Mouse (Mus musculus): ENCODE data around the gene Pi16. TPM values are rescaled to one million over a fixed set of nuclear protein-coding genes. Genes with fewer than 3 reads are reported as not detected.

Gene Pi16
- polyA plus RNA-seq, 1 experiment from 2014 or later = 0.19 TPM

- 89% methylated on average over 5 of the region's 5 CpGs for WGBS
- Histone ChIP-seq H3K4me1 (ENCODE audit: control insufficient read depth, insufficient read depth, low read length) (no peaks in the 10 kb centered on the region), H3K9ac (ENCODE audit: low read length) (no peak overlapping the region), H3K4me2 (ENCODE audit: low read depth, severe bottlenecking) (no peak overlapping the region), H3K27me3 (ENCODE audit: control insufficient read depth, insufficient read depth, low read length) (no peaks in the 10 kb centered on the region), H3K36me3 (ENCODE audit: control insufficient read depth, insufficient read depth, low read length) (0 out of 2 replicates have a peak, but pooled peaks cover 2% of the 10 kb centered on the region), H3K27ac (replicated peaks; ENCODE audit: low read depth, low read length) (no peak overlapping the region), H3K4me3 (ENCODE audit: low read depth, low read length) (no peak overlapping the region), H3K9me3 (ENCODE audit: control insufficient read depth, low read length) (no peaks in the 10 kb centered on the region)
- no peak for ATAC-seq (ENCODE audit: insufficient number of reproducible peaks, low FRiP score, low TSS enrichment, low read depth)
- no peak for DNase-seq (ENCODE audit: low spot score)
Observed at GRCm38 (mm10) chr17:29281541-29281940, 35.9 kb upstream of the Pi16 start.

GRCm38 (mm10) chr17:29282216-29282952 lies 35.1 kb upstream of the Pi16 start:
- WGBS = 86% methylated on average over 21 of the region's 21 CpGs
- no peak overlapping the region for H3K27ac ChIP-seq (replicated peaks; ENCODE audit: low read depth, low read length)
- H3K36me3 ChIP-seq (ENCODE audit: control insufficient read depth, insufficient read depth, low read length) = 0 out of 2 replicates have a peak, but pooled peaks cover 2% of the 10 kb centered on the region

GRCm38 (mm10) chr17:29291793-29292192 lies 25.7 kb upstream of the Pi16 start:
- Histone ChIP-seq H3K9ac (ENCODE audit: low read length) (no peak overlapping the region), H3K4me3 (ENCODE audit: low read depth, low read length) (no peak overlapping the region), H3K4me2 (ENCODE audit: low read depth, severe bottlenecking) (no peak overlapping the region), H3K9me3 (ENCODE audit: control insufficient read depth, low read length) (no peaks in the 10 kb centered on the region), H3K36me3 (ENCODE audit: control insufficient read depth, insufficient read depth, low read length) (no peaks in the 10 kb centered on the region; the same call in 1 of the 2 replicates), H3K27ac (replicated peaks; ENCODE audit: low read depth, low read length) (no peak overlapping the region), H3K4me1 (ENCODE audit: control insufficient read depth, insufficient read depth, low read length) (peaks cover 3% of the 10 kb centered on the region; the same call in 1 of the 2 replicates), H3K27me3 (ENCODE audit: control insufficient read depth, insufficient read depth, low read length) (no peaks in the 10 kb centered on the region)
- DNase-seq (ENCODE audit: low spot score) (no peak), ATAC-seq (ENCODE audit: insufficient number of reproducible peaks, low FRiP score, low TSS enrichment, low read depth) (no peak)
- WGBS = 87% methylated on average over 7 of the region's 7 CpGs

More at GRCm38 (mm10) chr17:29282216-29282952, 35.1 kb upstream of the Pi16 start:
- ATAC-seq (ENCODE audit: insufficient number of reproducible peaks, low FRiP score, low TSS enrichment, low read depth) (no peak), DNase-seq (ENCODE audit: low spot score) (no peak)
- Histone ChIP-seq H3K4me2 (ENCODE audit: low read depth, severe bottlenecking) (no peak overlapping the region), H3K4me1 (ENCODE audit: control insufficient read depth, insufficient read depth, low read length) (no peaks in the 10 kb centered on the region), H3K9me3 (ENCODE audit: control insufficient read depth, low read length) (no peaks in the 10 kb centered on the region), H3K27me3 (ENCODE audit: control insufficient read depth, insufficient read depth, low read length) (no peaks in the 10 kb centered on the region), H3K9ac (ENCODE audit: low read length) (no peak overlapping the region), H3K4me3 (ENCODE audit: low read depth, low read length) (no peak overlapping the region)

- Histone ChIP-seq H3K4me3 (ENCODE audit: low read depth, low read length) (no peak overlapping the region), H3K27ac (replicated peaks; ENCODE audit: low read depth, low read length) (no peak overlapping the region), H3K36me3 (ENCODE audit: control insufficient read depth, insufficient read depth, low read length) (no peaks in the 10 kb centered on the region; the same call in 1 of the 2 replicates), H3K4me2 (ENCODE audit: low read depth, severe bottlenecking) (no peak overlapping the region), H3K9ac (ENCODE audit: low read length) (no peak overlapping the region), H3K9me3 (ENCODE audit: control insufficient read depth, low read length) (no peaks in the 10 kb centered on the region), H3K27me3 (ENCODE audit: control insufficient read depth, insufficient read depth, low read length) (no peaks in the 10 kb centered on the region), H3K4me1 (ENCODE audit: control insufficient read depth, insufficient read depth, low read length) (peaks cover 10% of the 10 kb centered on the region; the same call in 1 of the 2 replicates)
- DNase-seq (ENCODE audit: low spot score) = no peak
- no peak for ATAC-seq (ENCODE audit: insufficient number of reproducible peaks, low FRiP score, low TSS enrichment, low read depth)
- 91% methylated on average over 3 of the region's 3 CpGs for WGBS
Observed at GRCm38 (mm10) chr17:29292996-29293395, 24.5 kb upstream of the Pi16 start.

- Histone ChIP-seq H3K4me2 (ENCODE audit: low read depth, severe bottlenecking) (no peak overlapping the region), H3K9me3 (ENCODE audit: control insufficient read depth, low read length) (no peaks in the 10 kb centered on the region), H3K9ac (ENCODE audit: low read length) (no peak overlapping the region), H3K27me3 (ENCODE audit: control insufficient read depth, insufficient read depth, low read length) (no peaks in the 10 kb centered on the region), H3K4me1 (ENCODE audit: control insufficient read depth, insufficient read depth, low read length) (peaks cover 10% of the 10 kb centered on the region; the same call in 1 of the 2 replicates), H3K36me3 (ENCODE audit: control insufficient read depth, insufficient read depth, low read length) (peaks cover 3% of the 10 kb centered on the region; the same call in 1 of the 2 replicates), H3K27ac (replicated peaks; ENCODE audit: low read depth, low read length) (no peak overlapping the region), H3K4me3 (ENCODE audit: low read depth, low read length) (no peak overlapping the region)
- DNase-seq (ENCODE audit: low spot score) = no peak
- no peak for ATAC-seq (ENCODE audit: insufficient number of reproducible peaks, low FRiP score, low TSS enrichment, low read depth)
- WGBS = 76% methylated on average over 9 of the region's 9 CpGs
Observed at GRCm38 (mm10) chr17:29293807-29294605, 23.5 kb upstream of the Pi16 start.

GRCm38 (mm10) chr17:29295835-29296234 lies 21.6 kb upstream of the Pi16 start:
- Histone ChIP-seq H3K36me3 (ENCODE audit: control insufficient read depth, insufficient read depth, low read length) (peaks cover 8% of the 10 kb centered on the region; the same call in 1 of the 2 replicates), H3K27ac (replicated peaks; ENCODE audit: low read depth, low read length) (no peak overlapping the region), H3K4me2 (ENCODE audit: low read depth, severe bottlenecking) (no peak overlapping the region), H3K4me3 (ENCODE audit: low read depth, low read length) (no peak overlapping the region), H3K27me3 (ENCODE audit: control insufficient read depth, insufficient read depth, low read length) (no peaks in the 10 kb centered on the region), H3K4me1 (ENCODE audit: control insufficient read depth, insufficient read depth, low read length) (peaks cover 10% of the 10 kb centered on the region; the same call in 1 of the 2 replicates), H3K9ac (ENCODE audit: low read length) (no peak overlapping the region), H3K9me3 (ENCODE audit: control insufficient read depth, low read length) (no peaks in the 10 kb centered on the region)
- DNase-seq (ENCODE audit: low spot score) (no peak), ATAC-seq (ENCODE audit: insufficient number of reproducible peaks, low FRiP score, low TSS enrichment, low read depth) (no peak)
- WGBS = 69% methylated on average over 5 of the region's 5 CpGs

GRCm38 (mm10) chr17:29297321-29297720 lies 20.2 kb upstream of the Pi16 start:
- DNase-seq (ENCODE audit: low spot score) (no peak), ATAC-seq (ENCODE audit: insufficient number of reproducible peaks, low FRiP score, low TSS enrichment, low read depth) (no peak)
- Histone ChIP-seq H3K4me1 (ENCODE audit: control insufficient read depth, insufficient read depth, low read length) (peaks cover 10% of the 10 kb centered on the region; the same call in 1 of the 2 replicates), H3K9ac (ENCODE audit: low read length) (no peak overlapping the region), H3K9me3 (ENCODE audit: control insufficient read depth, low read length) (no peaks in the 10 kb centered on the region), H3K27ac (replicated peaks; ENCODE audit: low read depth, low read length) (no peak overlapping the region), H3K36me3 (ENCODE audit: control insufficient read depth, insufficient read depth, low read length) (peaks cover 15% of the 10 kb centered on the region; the same call in 1 of the 2 replicates), H3K4me3 (ENCODE audit: low read depth, low read length) (no peak overlapping the region), H3K27me3 (ENCODE audit: control insufficient read depth, insufficient read depth, low read length) (no peaks in the 10 kb centered on the region), H3K4me2 (ENCODE audit: low read depth, severe bottlenecking) (no peak overlapping the region)
- 41% methylated on average over 10 of the region's 10 CpGs for WGBS

GRCm38 (mm10) chr17:29297813-29298212 lies 19.7 kb upstream of the Pi16 start:
- Histone ChIP-seq H3K4me2 (ENCODE audit: low read depth, severe bottlenecking) (no peak overlapping the region), H3K4me1 (ENCODE audit: control insufficient read depth, insufficient read depth, low read length) (peaks cover 10% of the 10 kb centered on the region), H3K27me3 (ENCODE audit: control insufficient read depth, insufficient read depth, low read length) (no peaks in the 10 kb centered on the region), H3K27ac (replicated peaks; ENCODE audit: low read depth, low read length) (no peak overlapping the region), H3K36me3 (ENCODE audit: control insufficient read depth, insufficient read depth, low read length) (peaks cover 15% of the 10 kb centered on the region; the same call in 1 of the 2 replicates), H3K9ac (ENCODE audit: low read length) (no peak overlapping the region), H3K4me3 (ENCODE audit: low read depth, low read length) (no peak overlapping the region), H3K9me3 (ENCODE audit: control insufficient read depth, low read length) (no peaks in the 10 kb centered on the region)
- 80% methylated on average over 6 of the region's 6 CpGs for WGBS
- no peak for DNase-seq (ENCODE audit: low spot score)
- ATAC-seq (ENCODE audit: insufficient number of reproducible peaks, low FRiP score, low TSS enrichment, low read depth) = no peak
